Mouse (Mus musculus) ES-Bruce4 (cell line): ENCODE measurements around the gene Tbc1d8.

Experiments used
- CTCF ChIP-seq: IDR thresholded peaks from one replicate; pipeline ENCODE4 v1.8.1; 2011; ENCODE audit warnings: low read depth, low read length
- EP300 ChIP-seq: IDR thresholded peaks from 2 replicates; pipeline ENCODE4 v1.6.1; 2011; ENCODE audit warnings: low read depth, low read length; ENCODE audit not compliant: insufficient read depth
- POLR2A ChIP-seq: IDR thresholded peaks from one replicate; pipeline ENCODE4 v1.8.1; 2011; ENCODE audit warnings: low read length; ENCODE audit not compliant: insufficient read depth

DNA sequence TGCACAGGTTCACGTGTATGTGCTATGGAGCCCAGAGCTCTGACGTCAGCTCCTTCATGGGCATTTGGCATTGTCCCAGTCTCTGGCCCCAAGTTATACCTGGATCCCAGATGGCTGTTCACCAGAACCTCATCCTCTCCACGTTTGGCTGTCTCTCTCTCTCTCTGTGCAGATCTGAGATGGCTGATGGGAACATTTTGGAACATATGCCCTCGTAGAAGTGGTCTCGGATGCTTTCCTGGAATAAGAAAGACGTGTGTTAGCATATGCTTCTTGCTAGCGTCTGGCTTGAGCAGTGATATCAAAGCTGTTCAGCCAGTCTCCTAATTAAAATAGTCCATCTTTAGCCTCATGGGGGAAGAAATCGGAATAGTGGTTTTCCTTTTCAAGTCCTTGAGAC is 141.8 kb downstream of the Tbc1d8 start:
- TF ChIP-seq CTCF, result no peak
- TF ChIP-seq POLR2A, result no peak
- no peak for TF ChIP-seq EP300
